Mouse (Mus musculus): ENCODE results near the gene Mid2.
A peak's percentile ranks its signal among the peaks of the same experiment; 100 is the strongest.
"Not testable (repeated sequence)": the region's sequence is repeated elsewhere in the genome, so short reads cannot be mapped to it uniquely, and the experiment has no call there.

Mid2 gene

DNA sequence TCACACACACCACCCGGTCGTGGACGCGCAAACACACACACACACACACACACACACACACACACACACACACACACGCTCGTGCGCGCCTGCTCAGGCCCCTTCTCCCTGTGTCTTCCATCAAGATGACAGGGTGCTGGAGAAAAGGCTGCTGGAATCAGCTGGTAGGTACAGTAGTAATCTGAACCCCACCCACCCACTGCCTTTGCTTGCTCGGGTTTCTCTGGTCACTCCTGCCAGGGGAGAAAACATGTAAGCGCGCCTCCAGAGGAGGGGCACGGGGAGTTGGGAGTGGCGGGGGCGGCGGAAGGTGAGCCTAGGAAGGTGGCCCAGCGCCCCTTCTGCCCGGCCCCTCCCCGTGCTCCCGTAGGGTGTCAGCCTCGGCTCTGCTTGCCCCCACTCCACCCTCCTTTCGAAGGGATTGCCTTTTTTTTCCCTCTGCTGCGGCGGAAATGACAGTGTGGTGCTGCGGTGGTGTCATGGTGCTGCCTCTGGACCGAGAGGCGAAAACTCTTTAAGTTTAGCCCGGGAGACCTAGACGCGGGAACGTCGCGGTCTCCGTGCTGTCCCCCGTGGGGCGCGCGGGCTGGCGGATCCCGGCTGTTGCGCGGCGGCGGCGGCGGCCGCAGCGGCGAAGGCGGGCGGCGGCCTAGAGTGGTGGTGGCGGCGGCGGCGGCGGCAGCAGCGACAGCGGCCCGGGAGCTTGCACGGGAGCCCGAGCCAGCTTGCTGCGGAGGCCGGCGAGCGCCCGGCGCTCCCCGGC is at the start of gene Mid2:
TSS of gene Mid2 (plus strand) at position 121 of the 763 bp plus-strand sequence.
- DNase-seq (ENCODE audit: low read depth, low spot score) = no peak

- DNase-seq (ENCODE audit: low read depth, low spot score) = no peak
These were observed 39.4 kb upstream of the Mid2 start for GRCm38 (mm10) chrX:140624875-140625594.

DNA sequence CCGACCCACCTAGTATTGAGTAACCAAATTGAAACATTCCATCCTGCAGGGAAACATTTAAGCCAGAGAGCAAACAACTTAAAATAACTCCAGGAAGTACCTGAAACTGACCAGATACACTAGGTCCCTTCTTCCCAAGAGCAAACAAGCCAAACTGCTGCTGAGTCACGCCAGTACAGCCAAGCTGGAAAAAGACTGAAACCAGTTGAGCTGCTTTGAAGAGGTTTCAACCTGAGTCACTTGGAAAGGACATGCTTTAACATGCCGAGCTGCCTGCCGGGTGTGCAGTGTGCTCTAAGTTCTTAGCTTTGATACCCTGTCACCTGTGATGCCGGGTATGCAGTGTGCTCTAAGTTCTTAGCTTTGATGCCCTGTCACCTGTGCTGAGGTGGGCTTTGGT is 26.4 kb upstream of the Mid2 start:
- DNase-seq (ENCODE audit: low read depth, low spot score) = no peak

DNA sequence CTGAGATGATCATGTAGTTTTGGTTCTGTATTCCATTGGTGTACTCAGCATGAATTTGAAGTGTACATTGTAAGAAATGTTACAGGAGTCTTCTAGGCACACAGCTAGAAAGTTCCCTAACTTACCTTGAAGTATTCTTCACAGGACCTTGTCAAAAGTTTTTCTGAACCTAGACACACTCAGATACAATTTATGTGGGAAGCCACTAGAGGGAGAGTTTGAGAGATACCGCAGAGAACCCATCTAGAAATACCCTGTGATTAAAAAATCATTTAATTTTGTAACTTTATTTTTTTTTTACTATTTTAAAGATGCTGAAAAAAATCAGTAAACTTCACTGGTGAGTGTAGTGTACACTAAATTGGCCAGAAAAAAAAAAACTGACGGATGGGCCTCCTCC is 24.8 kb upstream of the Mid2 start:
- no peak for DNase-seq (ENCODE audit: low read depth, low spot score)

DNA sequence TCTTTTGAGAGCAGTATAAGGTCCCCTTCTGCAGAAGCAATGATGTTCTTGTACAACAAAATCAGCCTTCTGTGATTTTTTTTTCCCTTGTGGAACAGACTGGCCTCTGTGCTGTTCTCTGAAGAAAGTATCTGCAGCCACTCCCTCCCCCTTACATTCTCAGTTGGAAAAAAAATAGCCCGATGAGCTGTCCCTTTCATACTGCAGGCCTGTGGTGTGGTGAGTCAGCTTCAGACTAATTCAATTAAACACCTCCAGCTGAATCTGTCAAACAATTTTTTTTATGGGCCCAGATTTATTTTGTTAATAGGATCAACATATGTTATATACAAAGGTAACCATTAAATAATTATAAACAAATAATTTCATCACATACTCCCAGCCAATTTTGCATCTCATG is 3.7 kb upstream of the Mid2 start:
- DNase-seq (ENCODE audit: low read depth, low spot score) = no peak

- no peak for DNase-seq (ENCODE audit: low read depth, low spot score)
These were observed 883 bp upstream of the Mid2 start for GRCm38 (mm10) chrX:140663516-140663915.

DNA sequence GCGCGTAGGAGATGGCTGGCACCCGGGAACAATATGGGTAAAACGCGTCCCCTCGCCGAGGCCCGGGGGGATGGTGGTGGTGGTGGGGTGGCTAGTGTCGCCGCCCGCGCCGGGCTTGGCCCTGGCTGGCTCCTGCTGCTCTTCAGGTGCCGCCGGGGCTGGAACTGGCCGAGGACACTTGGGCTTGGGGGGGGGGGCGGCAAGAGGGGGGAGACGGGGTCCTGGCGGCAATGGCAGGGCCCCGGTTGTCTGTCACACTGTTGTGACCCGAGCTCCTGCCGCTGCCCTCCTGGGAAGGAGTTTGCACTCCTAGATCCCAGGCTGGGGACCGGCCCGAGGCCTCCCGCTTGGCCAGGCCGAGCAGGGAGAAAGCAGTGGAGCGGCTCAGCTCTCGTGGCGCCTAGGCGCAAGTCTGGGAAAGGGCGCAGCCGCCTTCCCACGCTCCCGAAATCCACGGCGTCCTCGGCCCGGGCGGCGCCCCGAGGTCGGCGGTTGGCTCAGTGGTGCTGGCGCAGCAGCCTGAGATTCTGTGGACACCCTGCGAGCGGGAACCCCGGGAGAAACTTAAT is 927 bp downstream of the Mid2 start:
- DNase-seq (ENCODE audit: low read depth, low spot score) = no peak

DNA sequence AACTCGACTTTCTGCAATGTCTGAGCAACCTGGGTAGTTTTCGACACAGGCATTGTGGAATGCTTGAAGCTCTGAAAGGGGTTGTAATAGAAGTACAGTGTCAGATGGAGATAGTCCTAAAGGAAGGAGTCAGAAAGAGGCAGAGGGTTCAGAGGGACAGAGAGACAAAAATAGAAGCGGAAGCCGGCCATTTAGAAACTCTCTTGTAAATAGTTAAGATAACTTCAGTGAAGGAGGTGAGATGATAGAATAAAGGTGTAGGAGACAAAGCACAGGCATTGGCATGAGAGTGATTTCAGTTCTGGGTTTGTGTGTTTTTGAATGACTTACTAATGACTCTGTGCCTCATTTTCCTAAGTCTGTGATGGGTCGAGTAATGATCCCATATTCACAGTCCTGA is 11.0 kb downstream of the Mid2 start:
- no peak for DNase-seq (ENCODE audit: low read depth, low spot score)

DNA sequence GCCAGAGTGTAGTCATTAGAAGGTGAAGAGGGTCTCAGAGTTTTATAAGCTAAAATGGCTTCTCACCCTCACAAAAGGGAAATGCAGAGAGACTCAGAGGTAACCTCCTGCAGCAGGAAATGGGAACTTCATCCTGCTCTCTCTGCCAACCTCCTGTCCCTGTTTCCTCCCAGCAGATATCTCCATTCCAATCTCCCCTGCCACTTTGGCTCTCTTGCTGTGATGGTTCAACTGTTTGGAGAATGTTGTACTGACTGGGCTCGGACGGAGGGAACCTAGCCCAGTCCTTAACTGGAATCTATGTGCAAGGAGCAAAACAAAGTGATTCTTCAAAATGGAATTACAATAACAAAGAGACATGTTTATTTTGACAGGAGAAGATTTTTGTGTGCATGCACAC is 23.9 kb downstream of the Mid2 start:
- DNase-seq (ENCODE audit: low read depth, low spot score) = no peak

- DNase-seq (ENCODE audit: low read depth, low spot score) = not testable (repeated sequence)
These were observed 33.6 kb downstream of the Mid2 start for GRCm38 (mm10) chrX:140697872-140698463.

GRCm38 (mm10) chrX:140703224-140703623 is 38.8 kb downstream of the Mid2 start:
- no peak for DNase-seq (ENCODE audit: low read depth, low spot score)

GRCm38 (mm10) chrX:140706077-140706476 is 41.7 kb downstream of the Mid2 start:
- no peak for DNase-seq (ENCODE audit: low read depth, low spot score)

DNA sequence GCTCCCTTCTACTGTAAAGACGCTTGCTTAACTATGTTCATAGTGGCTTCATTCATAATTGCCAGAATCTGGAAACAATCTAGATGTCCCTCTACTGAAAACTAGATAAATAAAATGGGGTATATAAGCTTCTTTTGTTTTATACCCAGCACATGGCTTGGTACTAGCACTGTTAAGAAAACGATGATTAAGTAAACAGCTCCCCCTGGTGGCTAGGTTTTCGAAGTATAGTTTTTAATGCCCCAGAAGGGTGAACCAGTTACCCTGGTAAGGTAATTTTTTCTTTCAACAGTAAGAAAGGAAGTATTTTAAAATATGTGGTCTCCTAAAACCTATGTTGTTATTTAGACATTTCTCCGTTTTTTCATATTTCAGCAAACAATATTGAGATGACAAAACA is 58.0 kb downstream of the Mid2 start:
- peak; percentile 11 for DNase-seq (ENCODE audit: low read depth, low spot score)

DNA sequence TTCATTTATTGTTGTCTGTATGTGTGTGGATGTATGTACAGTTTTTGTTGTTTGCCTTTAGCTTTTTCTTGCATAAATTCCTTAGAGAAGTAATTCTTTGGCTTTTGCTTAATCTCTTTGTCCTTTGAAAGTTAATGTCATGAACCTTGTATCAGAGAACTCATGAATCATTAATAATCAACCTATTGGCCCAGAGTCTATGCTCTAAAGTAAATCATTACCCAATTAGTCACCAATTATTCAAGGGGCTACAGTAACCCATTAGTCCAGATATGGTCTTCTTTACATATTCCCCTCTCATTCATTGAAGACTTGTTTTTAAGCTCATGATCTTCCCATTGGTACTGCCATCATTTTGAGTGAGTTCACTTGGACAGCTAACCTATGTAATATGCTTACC is 74.6 kb downstream of the Mid2 start:
- DNase-seq (ENCODE audit: low read depth, low spot score) = no peak

GRCm38 (mm10) chrX:140743213-140743612 is 78.8 kb downstream of the Mid2 start:
- no peak for DNase-seq (ENCODE audit: low read depth, low spot score)

DNA sequence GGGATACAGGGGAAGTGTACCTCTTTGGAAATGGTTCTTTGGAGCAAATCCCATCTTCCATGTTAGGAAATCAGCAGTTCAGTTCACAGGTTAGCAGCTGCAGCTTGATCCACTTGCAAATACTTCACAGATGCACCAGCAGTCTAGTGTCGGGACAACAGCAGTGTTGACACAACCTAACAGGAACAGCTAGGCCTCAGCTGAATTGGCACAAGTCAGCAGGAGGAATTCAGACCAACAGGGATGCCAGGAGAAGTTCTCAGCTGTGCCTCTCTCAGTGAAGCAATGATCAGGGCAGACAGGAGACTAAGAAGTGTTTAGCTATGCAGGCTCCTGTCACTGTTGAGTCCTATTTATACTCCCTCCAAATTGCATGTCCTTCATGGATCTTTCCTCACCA is 105.4 kb downstream of the Mid2 start:
- DNase-seq (ENCODE audit: low read depth, low spot score) = no peak

- no peak for DNase-seq (ENCODE audit: low read depth, low spot score)
These were observed 140.9 kb downstream of the Mid2 start for GRCm38 (mm10) chrX:140805340-140805739.

DNA sequence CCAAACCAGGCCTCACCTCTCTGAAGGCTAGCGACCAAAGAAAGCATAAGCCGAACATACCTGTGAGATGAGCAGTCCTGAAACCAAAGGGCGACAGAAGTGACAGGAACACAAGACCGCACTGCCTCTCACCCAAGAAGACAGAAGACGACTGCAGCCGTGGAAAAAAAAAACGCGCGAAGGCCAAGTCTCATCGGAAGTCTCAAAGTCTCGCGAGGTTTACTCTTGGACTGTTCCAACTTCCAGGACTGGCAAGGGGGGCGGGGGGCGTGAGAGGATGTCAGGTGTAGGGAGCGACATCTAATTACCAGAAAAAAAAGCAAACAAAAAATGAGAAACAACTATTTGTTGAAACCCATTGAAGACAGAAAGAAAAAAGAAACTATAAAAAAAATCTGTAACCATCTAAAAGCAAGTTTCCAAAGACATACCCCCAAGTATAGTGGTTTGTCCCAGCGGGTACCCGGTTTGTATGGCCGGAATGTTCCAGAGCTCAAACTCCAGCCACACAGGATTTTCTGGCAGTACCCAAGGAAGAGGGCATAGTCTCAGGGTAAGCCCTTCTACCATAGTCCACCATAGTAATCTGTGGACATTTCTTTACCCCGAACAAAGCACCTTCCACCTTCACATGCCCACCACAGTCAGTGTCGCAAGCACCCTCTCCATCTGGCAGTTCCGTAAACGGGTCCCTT is 149.1 kb downstream of the Mid2 start, which contains the start of gene Tex13b:
TSS of gene Tex13b (minus strand) at position 122 of the 695 bp plus-strand sequence.
- no peak for DNase-seq (ENCODE audit: low read depth, low spot score)
